Mouse (Mus musculus) Patski (cell line): ENCODE results near the gene Tns2. TPM values are rescaled to one million over a fixed set of nuclear protein-coding genes. Genes with fewer than 3 reads are reported as not detected.

Source experiments
- ATAC-seq: fragments of 100-300 bp; one replicate; pipeline ENCODE4 v1.8.0; 2021
- CTCF ChIA-PET: fragments of 350-600 bp; sonication (Branson Sonifier 250); formaldehyde crosslinking; loops from one replicate; lab custom pipeline; 2022; ENCODE audit warnings: inconsistent platforms; lab: Charles Lee
- POLR2A ChIA-PET: fragments of 350-600 bp; sonication (Branson Sonifier 250); formaldehyde crosslinking; loops from one replicate; lab custom pipeline; 2022; ENCODE audit warnings: antibody characterized with exemption, inconsistent platforms; lab: Charles Lee
- DNase-seq: peaks from one replicate; pipeline ENCODE4 v3.0.0-alpha.2; 2011; ENCODE audit warnings: low read depth, low spot score
- H3K27me3 ChIP-seq: fragments of 371-371 bp; one replicate; pipeline ENCODE4 v1.5.1; 2021
- CTCF ChIP-seq: fragments of 100-300 bp; IDR thresholded peaks from one replicate; pipeline ENCODE4 v1.5.1; 2021
- in situ Hi-C: fragments of 300-500 bp; cut with MboI; formaldehyde crosslinking; loops from 3 replicates; pipeline ENCODE4 v1.11.1; 2018; ENCODE audit warnings: low pct_unique_long_range_greater_than_20kb, mixed read lengths
- polyA plus RNA-seq: library from polyadenylated mRNA; unstranded; gene quantifications from one replicate; pipeline ENCODE4 v1.2.3, GENCODE M21; 2021

Gene Tns2
- polyA plus RNA-seq, 1 experiment from 2014 or later = 53.6 TPM

- ChIA-PET CTCF (interaction anchor here (0.7 to 2.1 kb wide), 13 partner anchors 9 to 119 kb away, joined by 3 to 12 read pairs (median 5); partner anchors contain the start of genes Soat2 and Tns2), POLR2A (interaction anchor here (1.3 kb wide), 1 partner anchor 9 kb away, joined by 6 read pairs; no protein-coding TSS in a partner anchor)
- TF ChIP-seq CTCF = no peak
- in situ Hi-C loops = no loop called here
- H3K27me3 ChIP-seq = no peaks in the 10 kb centered on the region
- no peak for DNase-seq
- no peak for ATAC-seq
Measured at GRCm38 (mm10) chr15:102107689-102108573, 7.7 kb downstream of the Tns2 start.

GRCm38 (mm10) chr15:102108651-102109525 lies 8.7 kb downstream of the Tns2 start:
- ATAC-seq (no peak), DNase-seq (no peak)
- no peak for TF ChIP-seq CTCF
- ChIA-PET CTCF (interaction anchor here (0.7 to 2.7 kb wide), 17 partner anchors 8 to 115 kb away, joined by 3 to 12 read pairs (median 5); partner anchors contain the start of genes Spryd3 and Tns2), POLR2A (interaction anchor here (0.7 to 0.8 kb wide), 2 partner anchors 13 to 34 kb away, joined by 3 read pairs; no protein-coding TSS in a partner anchor)
- H3K27me3 ChIP-seq = no peaks in the 10 kb centered on the region
- in situ Hi-C loops = no loop called here

GRCm38 (mm10) chr15:102110271-102110670 lies 10.1 kb downstream of the Tns2 start:
- no peaks in the 10 kb centered on the region for H3K27me3 ChIP-seq
- ChIA-PET CTCF (interaction anchor here (1.5 to 2.7 kb wide), 3 partner anchors 10 to 36 kb away, joined by 4 to 10 read pairs (median 7); partner anchors contain the start of gene Tns2), POLR2A (interaction anchor here (0.6 to 0.8 kb wide), 2 partner anchors 11 to 252 kb away, joined by 3 to 4 read pairs; no protein-coding TSS in a partner anchor)
- DNase-seq (no peak), ATAC-seq (no peak)
- in situ Hi-C loops = no loop called here
- no peak for TF ChIP-seq CTCF

- POLR2A ChIA-PET = interaction anchor here (0.6 kb wide), 1 partner anchor 169 kb away, joined by 3 read pairs; no protein-coding TSS in a partner anchor
- in situ Hi-C loops = no loop called here
- CTCF ChIA-PET = interaction anchor here (1.1 to 2.7 kb wide), 3 partner anchors 10 to 35 kb away, joined by 3 to 10 read pairs (median 4); partner anchors contain the start of gene Tns2
- ATAC-seq (no peak), DNase-seq (no peak)
- H3K27me3 ChIP-seq = no peaks in the 10 kb centered on the region
- no peak for TF ChIP-seq CTCF
Measured at GRCm38 (mm10) chr15:102110701-102111494, 10.7 kb downstream of the Tns2 start.

- POLR2A ChIA-PET = interaction anchor here (0.5 to 0.7 kb wide), 2 partner anchors 19 to 96 kb away, joined by 3 to 4 read pairs; no protein-coding TSS in a partner anchor
- CTCF ChIA-PET = interaction anchor here (1.1 to 2.7 kb wide), 3 partner anchors 11 to 35 kb away, joined by 3 to 10 read pairs (median 4); partner anchors contain the start of gene Tns2
- no peak for TF ChIP-seq CTCF
- H3K27me3 ChIP-seq = no peaks in the 10 kb centered on the region
- ATAC-seq (no peak), DNase-seq (no peak)
- in situ Hi-C loops = no loop called here
Measured at GRCm38 (mm10) chr15:102111495-102111829, 11.2 kb downstream of the Tns2 start.

- in situ Hi-C loops = no loop called here
- TF ChIP-seq CTCF = no peak
- DNase-seq = no peak
- no peak for ATAC-seq
- no peaks in the 10 kb centered on the region for H3K27me3 ChIP-seq
- ChIA-PET CTCF (interaction anchor here (1.1 to 1.2 kb wide), 3 partner anchors 11 to 17 kb away, joined by 3 read pairs; no protein-coding TSS in a partner anchor), POLR2A (interaction anchor here (0.5 to 0.7 kb wide), 3 partner anchors 19 to 95 kb away, joined by 3 to 5 read pairs (median 4); no protein-coding TSS in a partner anchor)
Measured at GRCm38 (mm10) chr15:102112181-102112580, 12.0 kb downstream of the Tns2 start.

- CTCF ChIA-PET = interaction anchor here (1.1 to 1.2 kb wide), 2 partner anchors 12 to 15 kb away, joined by 3 read pairs; no protein-coding TSS in a partner anchor
- ATAC-seq (no peak), DNase-seq (no peak)
- in situ Hi-C loops = no loop called here
- no peaks in the 10 kb centered on the region for H3K27me3 ChIP-seq
- no peak for TF ChIP-seq CTCF
- POLR2A ChIA-PET = interaction anchor here (0.6 kb wide), 1 partner anchor 24 kb away, joined by 5 read pairs; no protein-coding TSS in a partner anchor
Measured at GRCm38 (mm10) chr15:102112827-102113226, 12.6 kb downstream of the Tns2 start.

- no peaks in the 10 kb centered on the region for H3K27me3 ChIP-seq
- ChIA-PET CTCF (no interaction called here), POLR2A (no interaction called here)
- in situ Hi-C loops = no loop called here
- DNase-seq = no peak
- no peak for TF ChIP-seq CTCF
- no peak for ATAC-seq
Measured at GRCm38 (mm10) chr15:102113674-102114073, 13.5 kb downstream of the Tns2 start.
